Mouse (Mus musculus): ENCODE data around the gene Vgll1.

Gene Vgll1

DNA sequence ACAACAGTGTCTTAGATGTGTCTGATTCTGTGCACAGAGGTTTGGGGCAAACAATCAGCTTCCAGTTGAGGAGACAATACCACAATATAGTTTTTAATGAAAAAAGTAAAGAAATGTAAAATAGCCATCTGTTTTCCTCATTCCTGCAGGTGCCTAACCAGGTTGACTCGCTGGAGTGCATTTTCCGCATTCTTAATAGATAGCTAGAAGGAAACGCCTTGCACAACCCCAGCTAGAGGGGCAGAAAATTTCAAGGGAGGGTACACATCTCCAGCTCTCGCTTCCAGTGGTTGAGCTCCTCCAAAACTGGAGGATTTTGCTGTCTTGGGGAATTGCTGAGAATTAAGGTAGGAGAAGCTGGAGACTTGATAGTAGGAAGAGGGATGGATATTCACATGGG is at the start of gene Vgll1:
Vgll1 (plus strand) TSS at position 301 of the 400 bp plus-strand sequence.
- DNase-seq, result no peak

DNA sequence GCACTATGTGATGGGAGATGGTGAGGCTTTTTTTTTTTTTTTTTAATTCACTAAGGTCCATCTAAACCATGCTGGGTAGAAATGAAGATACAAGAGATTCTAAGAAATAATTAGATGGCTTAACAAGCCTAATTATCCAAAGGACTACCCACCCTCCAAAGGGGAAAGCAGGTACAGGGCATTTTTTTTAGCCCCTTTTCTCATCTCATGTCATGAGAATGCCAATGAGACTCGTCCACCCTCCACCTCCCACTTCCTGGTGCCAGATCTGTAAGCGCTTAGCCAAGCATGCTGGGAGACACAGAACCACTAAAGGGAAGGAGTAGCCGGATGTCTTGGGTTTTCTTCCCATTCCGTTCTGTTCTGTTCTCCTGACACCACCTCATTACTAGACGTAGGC is 45.1 kb upstream of the Vgll1 start, which contains the start of gene Brs3:
Brs3 (plus strand) TSS at position 301 of the 400 bp plus-strand sequence.
- no peak for DNase-seq

- no peak for DNase-seq
Measured at GRCm38 (mm10) chrX:57043869-57044268, 44.0 kb upstream of the Vgll1 start.

- DNase-seq, result no peak
Measured at GRCm38 (mm10) chrX:57052848-57053173, 35.1 kb upstream of the Vgll1 start.

- DNase-seq, result peak; percentile 86 to 90
Measured at GRCm38 (mm10) chrX:57053174-57053992, 34.5 kb upstream of the Vgll1 start, which contains the start of gene Htatsf1. Htatsf1 (plus strand) TSS chrX:57053583.

- DNase-seq, result no peak
Measured at GRCm38 (mm10) chrX:57053993-57054385, 33.9 kb upstream of the Vgll1 start.

GRCm38 (mm10) chrX:57081496-57081895 is 6.4 kb upstream of the Vgll1 start:
- peak; percentile 15 to 43 for DNase-seq

- DNase-seq, result no peak
Measured at GRCm38 (mm10) chrX:57103415-57103814, 15.5 kb downstream of the Vgll1 start.

GRCm38 (mm10) chrX:57106956-57107355 is 19.1 kb downstream of the Vgll1 start:
- DNase-seq, result no peak

GRCm38 (mm10) chrX:57118143-57118542 is 30.2 kb downstream of the Vgll1 start:
- no peak for DNase-seq

DNA sequence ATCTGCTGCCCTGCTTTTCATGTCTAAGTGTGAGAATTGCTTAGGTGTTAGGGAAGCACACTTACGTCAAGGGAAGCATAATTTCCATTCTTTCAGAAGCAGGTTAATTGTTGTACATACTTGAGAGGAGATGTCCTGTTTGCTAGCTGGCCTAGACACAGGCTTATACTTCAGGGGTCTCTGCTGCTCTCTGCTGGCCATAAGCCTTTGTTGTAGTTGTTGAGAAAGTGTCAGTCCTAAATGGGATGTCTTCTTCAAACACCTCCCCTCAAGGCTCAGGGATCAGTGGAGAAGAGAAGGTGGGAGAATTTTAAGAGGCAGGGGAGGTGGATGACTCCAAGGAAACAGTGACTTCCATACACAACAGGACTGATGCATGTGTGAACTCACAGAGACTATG is 32.9 kb downstream of the Vgll1 start:
- no peak for DNase-seq

GRCm38 (mm10) chrX:57130633-57131032 is 42.7 kb downstream of the Vgll1 start:
- peak in 1 of 2 experiments; percentile 5 for DNase-seq

GRCm38 (mm10) chrX:57137627-57138026 is 49.7 kb downstream of the Vgll1 start:
- DNase-seq, result no peak

GRCm38 (mm10) chrX:57153520-57153919 is 65.6 kb downstream of the Vgll1 start:
- no peak for DNase-seq

Measured in lung, postnatal 4 days (tissue).